14 mouse cellular contexts compared by ENCODE assay signal in the genomic region with DNA sequence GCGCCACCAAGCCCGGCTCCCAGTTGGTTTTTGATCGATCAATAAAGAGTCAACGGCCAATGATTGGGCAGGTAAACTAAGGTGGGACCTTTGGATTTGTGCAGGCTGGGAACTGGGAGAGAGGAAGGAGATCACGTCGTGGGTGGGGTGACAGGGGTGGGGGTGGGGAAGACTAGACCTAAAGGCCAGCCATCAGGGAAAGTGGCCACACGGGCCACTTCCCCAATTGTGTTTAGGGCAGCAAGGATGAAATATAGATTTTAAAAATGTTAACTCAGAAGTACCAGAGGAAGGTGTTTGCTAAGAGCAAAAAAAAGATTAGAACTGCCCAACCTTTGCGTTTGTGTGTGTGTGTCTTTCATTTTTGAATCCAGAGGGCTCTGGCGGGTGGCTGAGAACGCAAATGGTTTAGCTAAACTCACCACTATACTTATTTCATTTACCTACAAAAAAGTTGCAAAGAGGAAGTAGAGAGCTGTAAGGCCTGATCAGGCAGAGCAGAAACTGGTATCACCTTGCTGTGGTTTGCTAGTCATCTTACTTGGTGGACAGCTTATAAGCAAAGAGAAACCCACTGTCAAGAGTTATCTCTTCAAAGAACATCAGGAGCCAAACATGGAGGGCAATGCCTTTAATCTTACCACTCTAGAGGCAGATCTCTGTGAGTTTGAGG.
"Had no signal": no experiment of that assay in that cellular context is flagged by ENCODE, and none has a peak within 500 bp of the region (broad histone marks: within the 10 kb centered on the region; RNA-seq: fewer than 3 reads in every experiment).

No protein-coding gene starts in this region.

- H3K4me2 ChIP-seq: kidney, embryonic 15.5 days; limb, embryonic 12.5 days; midbrain, embryonic 11.5 days; midbrain, embryonic 15.5 days; neural tube, embryonic 12.5 days had no signal

- ATAC-seq: midbrain, embryonic 15.5 days had no signal

- H3K4me3 ChIP-seq: kidney, embryonic 15.5 days; left cerebral cortex, adult 2 months; limb, embryonic 12.5 days; megakaryocyte, embryonic 14.5 days; midbrain, embryonic 15.5 days; neural tube, embryonic 12.5 days had no signal

- H3K27me3 ChIP-seq: kidney, embryonic 15.5 days; limb, embryonic 12.5 days; megakaryocyte, embryonic 14.5 days; midbrain, embryonic 15.5 days; neural tube, embryonic 12.5 days had no signal

- H3K4me1 ChIP-seq: limb, embryonic 12.5 days; midbrain, embryonic 15.5 days; neural tube, embryonic 12.5 days had no signal

- H3K9ac ChIP-seq: kidney, embryonic 15.5 days; limb, embryonic 12.5 days; liver, embryonic 14.5 days; midbrain, embryonic 15.5 days; neural tube, embryonic 12.5 days had no signal

- H3K27ac ChIP-seq: kidney, embryonic 15.5 days; left cerebral cortex, adult 2 months; limb, embryonic 12.5 days; liver, embryonic 14.5 days; midbrain, embryonic 15.5 days; neural tube, embryonic 12.5 days had no signal

- DNase-seq: kidney, adult 18-20 months; kidney, postnatal 14 days; liver; lung, adult 18-20 months; retina, postnatal 1 day; thymus, postnatal 36 days had no signal

- H3K9me3 ChIP-seq: kidney, embryonic 15.5 days; limb, embryonic 12.5 days; megakaryocyte, embryonic 14.5 days; midbrain, embryonic 15.5 days; neural tube, embryonic 12.5 days had no signal

- H3K36me3 ChIP-seq: kidney, embryonic 15.5 days; limb, embryonic 12.5 days; midbrain, embryonic 15.5 days; neural tube, embryonic 12.5 days had no signal
